Mouse (Mus musculus): ENCODE data around the gene Olfr1164.

Gene Olfr1164

DNA sequence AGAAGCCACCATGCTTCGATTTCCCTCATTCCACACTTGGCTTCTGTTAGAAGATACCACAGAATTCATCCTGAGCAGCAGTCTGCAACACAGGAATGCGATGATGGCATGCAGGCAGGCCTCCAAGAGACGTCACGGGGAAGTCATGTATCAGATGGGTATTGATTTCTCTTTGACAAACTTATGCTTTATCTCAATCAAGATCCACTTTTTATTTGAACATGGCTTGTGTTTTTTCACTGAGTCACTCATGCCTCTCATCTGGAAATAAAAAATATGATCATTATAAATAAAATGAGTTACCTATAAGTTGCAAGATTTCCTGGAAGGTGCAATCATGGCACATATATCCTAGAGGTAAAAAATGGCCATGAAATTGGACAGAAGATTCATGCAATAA lies at the start of gene Olfr1164:
Gene Olfr1164 (minus strand): TSS at position 101 of the 400 bp plus-strand sequence.
- no peak for DNase-seq

DNA sequence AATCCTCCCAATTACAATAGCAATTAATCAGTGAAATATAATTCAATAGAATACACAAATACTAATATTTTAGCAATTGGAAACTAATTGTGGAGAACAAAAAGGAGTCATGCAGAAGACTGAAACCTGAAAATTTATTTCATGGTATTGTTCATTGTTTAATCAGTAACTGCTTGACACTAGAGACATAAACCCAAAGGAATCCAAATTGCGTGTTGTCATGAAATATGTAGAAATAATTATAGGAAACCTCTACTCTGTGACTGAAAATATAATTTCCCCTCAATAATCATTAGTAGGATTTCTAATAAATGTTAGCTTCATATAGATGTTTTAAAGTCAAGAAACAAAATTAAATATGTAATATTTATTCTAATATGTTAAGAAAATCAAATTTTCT lies 34.4 kb upstream of the Olfr1164 start, which contains the start of gene Olfr1166:
Gene Olfr1166 (minus strand): TSS at position 101 of the 400 bp plus-strand sequence.
- DNase-seq = no peak

DNA sequence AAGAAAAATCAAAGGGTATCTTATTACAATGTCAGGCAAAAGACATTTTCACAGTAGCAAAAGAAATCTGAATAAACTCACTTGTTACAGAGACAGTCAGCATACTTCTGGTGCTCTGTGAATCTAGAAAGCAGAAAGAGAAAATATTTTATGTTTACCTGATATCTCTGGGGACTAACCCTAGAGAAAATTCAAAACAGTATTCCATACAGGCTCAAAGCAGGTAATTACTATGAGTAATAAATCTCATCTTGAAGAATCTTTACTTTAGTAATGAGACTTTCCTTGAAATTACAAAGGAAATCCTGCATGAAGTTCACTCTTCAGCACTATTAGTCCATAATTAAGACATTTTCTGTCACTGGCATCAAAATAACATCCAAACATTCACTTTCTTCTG lies 22.0 kb downstream of the Olfr1164 start, which contains the start of gene Olfr1163:
Gene Olfr1163 (minus strand): TSS at position 101 of the 400 bp plus-strand sequence.
- no peak for DNase-seq

DNA sequence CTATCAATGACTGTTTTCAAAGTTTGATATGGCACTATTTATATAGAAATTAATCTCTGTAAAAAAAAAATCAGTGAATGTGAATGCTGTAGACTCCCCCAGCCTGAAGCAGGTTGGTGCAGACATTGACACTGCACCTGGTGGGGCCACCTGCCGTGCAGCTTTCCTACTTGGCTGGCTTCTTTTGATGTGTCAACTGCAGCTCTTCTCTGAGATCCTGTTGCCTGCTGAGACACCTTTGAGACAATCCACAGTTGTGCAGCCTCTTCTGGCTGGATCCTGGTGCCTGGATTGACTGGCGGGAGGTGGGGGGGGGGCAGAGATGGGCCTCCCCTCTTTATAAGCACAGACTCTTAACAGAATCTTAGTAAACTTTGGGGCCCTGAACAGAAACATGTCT lies 30.2 kb downstream of the Olfr1164 start:
- no peak for DNase-seq

DNA sequence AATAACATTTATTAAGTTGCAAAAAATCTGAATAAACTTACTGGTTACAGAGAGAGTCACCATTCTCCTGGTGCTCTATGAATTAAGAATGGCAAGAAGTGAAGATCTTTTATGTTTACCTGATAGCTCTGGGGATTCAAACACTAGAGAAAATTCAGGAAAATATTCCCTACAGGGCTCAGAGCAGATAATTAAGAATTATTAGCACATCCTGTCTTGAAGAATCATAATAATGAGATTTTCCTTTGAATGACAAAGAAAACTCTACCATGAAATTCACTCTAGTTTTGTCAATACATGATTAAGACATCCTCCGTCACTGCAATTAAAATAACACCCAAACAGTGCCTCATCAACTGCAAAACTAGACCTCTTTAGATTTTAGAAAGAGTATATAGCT lies 42.7 kb downstream of the Olfr1164 start, which contains the start of gene Olfr1162:
Gene Olfr1162 (minus strand): TSS at position 101 of the 400 bp plus-strand sequence.
- DNase-seq = no peak
